Mouse (Mus musculus): ENCODE measurements around the gene Zbtb16. TPM values are rescaled to one million over a fixed set of nuclear protein-coding genes. Genes with fewer than 3 reads are reported as not detected.

The Zbtb16 gene
- total RNA-seq, 4 experiments from 2014 or later = 35.2 to 79.6 (median 54.4) TPM

DNA sequence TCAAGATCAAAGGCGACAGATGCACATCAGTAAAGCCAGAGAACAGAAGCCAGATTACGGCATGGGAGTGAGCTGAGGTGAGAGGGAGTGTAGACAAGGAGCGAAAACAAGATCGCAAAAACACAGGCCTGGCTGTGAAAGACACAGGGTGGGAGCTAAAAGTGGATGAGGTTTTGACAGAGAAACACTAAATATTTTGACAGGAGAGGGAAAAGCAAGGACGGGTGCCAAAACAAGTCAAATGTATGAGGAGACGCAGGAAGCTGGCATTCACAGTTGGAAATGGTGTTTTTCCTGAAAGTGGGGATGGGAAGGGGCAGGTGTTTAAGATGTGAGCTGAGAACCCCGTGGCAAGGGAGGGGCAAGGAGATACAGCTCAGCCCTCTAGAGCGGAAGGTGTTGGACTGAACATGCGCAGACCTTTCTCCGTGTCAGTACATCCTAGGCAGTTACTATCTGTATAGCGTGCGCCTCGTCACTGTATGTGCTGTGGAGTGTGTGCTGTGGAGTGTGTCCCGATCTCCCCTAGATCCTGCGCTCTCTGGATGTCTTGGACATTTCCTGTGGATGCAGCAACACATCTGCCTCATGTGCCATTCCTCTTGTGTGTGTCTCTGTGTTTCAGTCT is 197.7 kb downstream of the Zbtb16 start:
- DNase-seq = no peak

DNA sequence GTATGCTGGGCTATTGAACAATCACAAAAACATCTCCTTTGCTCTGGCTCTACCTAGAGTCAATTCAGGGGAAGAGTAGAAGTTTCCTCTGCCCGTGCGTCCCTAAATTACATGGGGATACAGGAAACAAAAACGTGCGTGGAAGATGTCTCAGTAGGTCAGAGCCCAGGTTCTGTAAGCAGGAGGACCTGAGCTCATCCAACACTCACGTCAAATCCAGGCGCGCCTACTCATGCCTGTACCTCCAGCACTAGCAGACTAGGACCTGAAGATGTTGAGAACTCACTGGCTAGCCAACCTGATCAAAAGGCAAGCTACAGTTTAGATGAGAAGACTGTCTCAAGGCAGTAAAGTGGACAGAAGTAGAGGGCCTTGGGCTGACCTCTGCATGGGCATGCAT is 198.9 kb downstream of the Zbtb16 start:
- DNase-seq = no peak

- DNase-seq = no peak
These were observed 200.3 kb downstream of the Zbtb16 start for GRCm38 (mm10) chr9:48635576-48636350.

- no peak for DNase-seq
These were observed 202.9 kb downstream of the Zbtb16 start for GRCm38 (mm10) chr9:48633147-48633546.

DNA sequence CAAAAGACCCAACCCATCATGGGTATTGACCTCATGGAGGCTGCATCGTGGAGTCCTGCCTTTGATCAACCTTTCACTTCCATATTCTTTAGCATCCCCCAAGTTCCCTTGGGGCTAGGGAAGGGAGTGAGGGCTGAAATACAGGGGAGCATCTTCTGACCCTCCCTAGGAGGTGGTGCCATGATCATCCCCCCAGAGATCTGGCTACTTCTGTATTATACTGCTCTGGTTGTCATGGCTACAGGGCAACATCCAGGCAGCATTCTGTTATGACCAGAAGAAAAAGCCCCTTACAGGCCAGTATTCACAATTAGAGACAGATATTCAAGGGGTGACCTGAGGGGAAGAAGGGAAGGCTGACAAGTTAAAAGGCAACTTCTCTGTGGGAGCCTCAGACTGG is 216.8 kb downstream of the Zbtb16 start:
- DNase-seq = no peak

DNA sequence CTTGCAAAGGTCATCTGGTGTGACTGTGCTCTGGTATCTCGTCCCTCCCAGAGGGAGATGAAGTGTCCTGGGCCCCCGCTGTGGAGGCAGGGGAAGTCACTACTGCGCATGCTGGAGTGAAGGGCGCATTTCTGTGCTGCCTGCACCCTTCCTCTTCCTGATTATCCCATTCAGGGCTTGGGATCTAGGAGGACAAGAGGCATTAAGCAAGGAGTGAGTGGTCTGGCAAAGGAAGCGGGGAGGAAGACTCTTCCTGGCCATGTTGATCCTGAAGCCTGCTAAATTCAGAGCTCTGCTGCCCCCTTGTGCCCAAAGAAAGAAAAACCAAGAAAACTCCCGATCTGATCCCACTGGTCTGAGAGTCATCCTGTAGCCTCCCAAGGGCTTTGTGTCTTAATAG is 217.4 kb downstream of the Zbtb16 start:
- peak; percentile 25 for DNase-seq

DNA sequence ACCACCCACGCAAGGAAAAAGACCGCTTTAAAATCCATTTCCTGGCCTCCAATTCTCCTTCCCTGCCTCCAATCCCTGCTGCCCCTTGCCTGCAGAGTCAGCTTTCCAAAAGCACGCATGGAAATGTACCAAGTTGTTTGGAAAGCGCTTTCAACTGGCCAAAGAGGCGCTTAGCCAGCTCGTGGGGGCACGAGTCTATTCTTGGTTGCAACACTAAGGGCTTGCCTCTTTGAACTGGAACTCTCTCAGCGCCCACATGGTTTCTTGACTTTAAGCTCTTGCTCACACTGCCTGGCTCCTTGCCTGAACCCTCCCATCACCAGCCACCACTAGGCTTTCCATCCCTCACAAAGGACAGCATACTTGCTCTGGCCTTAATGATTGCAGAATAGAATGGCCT is 217.9 kb downstream of the Zbtb16 start:
- DNase-seq = peak; percentile 32

- DNase-seq = no peak
These were observed 218.5 kb downstream of the Zbtb16 start for GRCm38 (mm10) chr9:48617511-48618010.

- DNase-seq = no peak
These were observed 222.8 kb downstream of the Zbtb16 start for GRCm38 (mm10) chr9:48613221-48613620.

DNA sequence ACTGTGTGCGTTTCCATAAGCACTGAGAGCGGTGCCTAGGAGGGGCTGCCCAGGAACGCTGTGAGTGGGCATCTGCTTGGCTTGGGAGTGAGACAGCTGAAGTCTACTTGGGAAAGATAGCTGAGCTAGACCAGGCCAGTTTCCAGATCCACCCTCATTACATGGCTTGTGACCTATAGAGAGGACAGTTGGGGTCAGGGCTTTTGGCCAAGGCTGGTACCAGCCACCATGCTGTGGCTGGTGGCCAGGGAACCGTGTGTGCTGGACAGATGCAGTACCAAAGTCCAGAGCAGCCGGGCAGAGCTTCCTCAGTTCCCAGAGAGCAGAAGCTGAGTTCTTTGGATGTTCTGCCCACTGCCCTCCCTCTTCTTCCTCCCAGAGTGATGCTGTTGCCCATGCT is 223.5 kb downstream of the Zbtb16 start:
- no peak for DNase-seq

GRCm38 (mm10) chr9:48611032-48611431 is 225.0 kb downstream of the Zbtb16 start:
- no peak for DNase-seq

DNA sequence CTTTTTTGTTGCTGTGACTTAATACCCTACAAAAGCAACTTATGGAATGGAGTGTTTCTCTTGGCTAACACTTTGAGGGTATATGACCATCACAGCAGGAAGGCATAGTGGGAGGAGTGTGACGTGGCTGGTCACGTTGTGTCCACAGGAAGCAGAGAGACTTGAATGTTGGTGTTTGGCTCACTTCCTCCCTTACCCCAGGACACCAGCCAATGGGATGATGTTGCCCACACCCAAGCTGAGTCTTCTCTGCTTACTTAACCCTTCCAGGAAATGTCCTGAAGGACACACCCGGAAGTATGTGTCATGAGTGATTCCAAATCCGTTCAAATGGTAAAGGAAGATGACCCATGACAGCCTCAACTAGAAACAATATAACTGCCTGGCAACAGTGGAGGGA is 226.3 kb downstream of the Zbtb16 start:
- DNase-seq = no peak

DNA sequence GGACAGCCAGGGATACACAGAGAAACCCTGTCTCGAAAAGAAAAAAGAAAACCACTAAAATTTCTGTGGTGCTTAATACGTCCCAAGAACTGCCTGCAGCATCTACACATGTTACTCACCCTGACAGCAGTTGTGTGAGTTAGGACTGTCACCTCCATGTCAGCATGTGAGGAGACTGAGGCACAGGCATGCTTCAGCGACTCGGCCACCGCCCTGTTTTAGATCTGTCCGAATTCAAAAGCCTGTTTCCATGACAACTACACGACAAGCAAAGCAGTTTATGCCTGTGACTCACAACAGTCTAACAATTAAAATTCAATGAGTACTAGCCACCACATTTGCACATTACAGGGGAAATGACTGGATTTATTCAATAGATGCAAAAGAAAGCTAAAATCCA is 228.6 kb downstream of the Zbtb16 start:
- DNase-seq = no peak

- DNase-seq = no peak
These were observed 229.9 kb downstream of the Zbtb16 start for GRCm38 (mm10) chr9:48606171-48606570.

GRCm38 (mm10) chr9:48605697-48606096 is 230.3 kb downstream of the Zbtb16 start:
- no peak for DNase-seq

GRCm38 (mm10) chr9:48604939-48605598 is 231.0 kb downstream of the Zbtb16 start, which contains the start of gene Nnmt:
Nnmt (minus strand) TSS chr9:48605153.
- DNase-seq = peak; percentile 17

Other genes starting within 250 kb of the Zbtb16 start
- gene Nnmt, start 231.1 kb downstream of the Zbtb16 start, total RNA-seq (2022) = 10 to 100 TPM; 19.8 to 41.2 (median 25.1) TPM
- gene Htr3a, start 74.9 kb upstream of the Zbtb16 start, total RNA-seq (2022) = 10 to 100 TPM in 2 of 4 experiments, 1 to 10 TPM in 2; 4.7 to 14.2 (median 8.5) TPM
- gene Htr3b, start 128.8 kb upstream of the Zbtb16 start, total RNA-seq (2022) = under 1 TPM; 0.14 to 0.28 (median 0.25) TPM
- 10 to 100 TPM; 10.4 to 21.0 (median 15.9) TPM for gene Usp28, start 149.2 kb upstream of the Zbtb16 start, total RNA-seq (2022)
- 10 to 100 TPM; 14.6 to 22.2 (median 19.4) TPM for gene Zw10, start 219.4 kb upstream of the Zbtb16 start, total RNA-seq (2022)
- 1 to 10 TPM in 2 of 4 experiments, under 1 TPM in 2; 0.42 to 1.1 (median 0.86) TPM for gene Tmprss5, start 245.0 kb upstream of the Zbtb16 start, total RNA-seq (2022)

Data from adrenal gland, adult 8-10 months (tissue).